Mouse (Mus musculus): ENCODE measurements around the gene A730071L15Rik. TPM values are rescaled to one million over a fixed set of nuclear protein-coding genes. Genes with fewer than 3 reads are reported as not detected.

The A730071L15Rik gene
- polyA plus RNA-seq, 1 experiment from 2014 or later = 0.39 TPM

GRCm38 (mm10) chr11:6178673-6179166 lies 21.1 kb upstream of the A730071L15Rik start:
- 22% methylated on average over 2 of the region's 2 CpGs for WGBS
- Histone ChIP-seq H3K4me2 (ENCODE audit: low read depth, low read length) (peak overlapping the region; percentile 17; the same call in 1 of the 2 replicates), H3K27me3 (ENCODE audit: control insufficient read depth, insufficient read depth, low read length) (no peaks in the 10 kb centered on the region), H3K27ac (ENCODE audit: low read length) (peak overlapping the region; percentile 61), H3K9me3 (replicated peaks; ENCODE audit: control insufficient read depth, low read length) (no peaks in the 10 kb centered on the region), H3K4me3 (ENCODE audit: low read length) (no peak overlapping the region), H3K36me3 (ENCODE audit: control insufficient read depth, insufficient read depth) (no peaks in the 10 kb centered on the region), H3K9ac (ENCODE audit: low read length) (0 out of 2 replicates have a peak overlapping the region, but pooled peaks have one; percentile 1), H3K4me1 (ENCODE audit: control insufficient read depth, insufficient read depth, low read length) (peaks cover 44% of the 10 kb centered on the region)
- ATAC-seq (replicated peaks; ENCODE audit: extremely low read depth, insufficient read depth, low FRiP score) = no peak; the same call in 1 of the 2 replicates

- Histone ChIP-seq H3K9ac (ENCODE audit: low read length) (0 out of 2 replicates have a peak overlapping the region, but pooled peaks have one; percentile 1), H3K4me1 (ENCODE audit: control insufficient read depth, insufficient read depth, low read length) (peaks cover 43% of the 10 kb centered on the region), H3K4me2 (ENCODE audit: low read depth, low read length) (peak overlapping the region; percentile 17; the same call in 1 of the 2 replicates), H3K36me3 (ENCODE audit: control insufficient read depth, insufficient read depth) (no peaks in the 10 kb centered on the region), H3K27me3 (ENCODE audit: control insufficient read depth, insufficient read depth, low read length) (no peaks in the 10 kb centered on the region), H3K27ac (ENCODE audit: low read length) (peak overlapping the region; percentile 61), H3K4me3 (ENCODE audit: low read length) (no peak overlapping the region), H3K9me3 (replicated peaks; ENCODE audit: control insufficient read depth, low read length) (no peaks in the 10 kb centered on the region)
- WGBS = 31% methylated on average over 8 of the region's 8 CpGs
- ATAC-seq (replicated peaks; ENCODE audit: extremely low read depth, insufficient read depth, low FRiP score) = no peak
These were observed 20.6 kb upstream of the A730071L15Rik start for GRCm38 (mm10) chr11:6179194-6179593.

GRCm38 (mm10) chr11:6180811-6181399 lies 18.9 kb upstream of the A730071L15Rik start:
- Histone ChIP-seq H3K9ac (ENCODE audit: low read length) (no peak overlapping the region), H3K9me3 (replicated peaks; ENCODE audit: control insufficient read depth, low read length) (no peaks in the 10 kb centered on the region), H3K4me3 (ENCODE audit: low read length) (no peak overlapping the region), H3K4me1 (ENCODE audit: control insufficient read depth, insufficient read depth, low read length) (peaks cover 31% of the 10 kb centered on the region), H3K4me2 (ENCODE audit: low read depth, low read length) (no peak overlapping the region), H3K36me3 (ENCODE audit: control insufficient read depth, insufficient read depth) (no peaks in the 10 kb centered on the region), H3K27ac (ENCODE audit: low read length) (no peak overlapping the region), H3K27me3 (ENCODE audit: control insufficient read depth, insufficient read depth, low read length) (no peaks in the 10 kb centered on the region)
- WGBS = 64% methylated on average over 6 of the region's 6 CpGs
- no peak for ATAC-seq (replicated peaks; ENCODE audit: extremely low read depth, insufficient read depth, low FRiP score)

GRCm38 (mm10) chr11:6183246-6183645 lies 16.6 kb upstream of the A730071L15Rik start:
- no peak overlapping the region for H3K27ac ChIP-seq (ENCODE audit: low read length)

GRCm38 (mm10) chr11:6184202-6184935 lies 15.5 kb upstream of the A730071L15Rik start:
- Histone ChIP-seq H3K9me3 (replicated peaks; ENCODE audit: control insufficient read depth, low read length) (no peaks in the 10 kb centered on the region), H3K27ac (ENCODE audit: low read length) (peak overlapping the region; percentile 40; the same call in 1 of the 2 replicates), H3K9ac (ENCODE audit: low read length) (no peak overlapping the region), H3K4me3 (ENCODE audit: low read length) (no peak overlapping the region), H3K4me1 (ENCODE audit: control insufficient read depth, insufficient read depth, low read length) (peaks cover 21% of the 10 kb centered on the region), H3K27me3 (ENCODE audit: control insufficient read depth, insufficient read depth, low read length) (no peaks in the 10 kb centered on the region), H3K36me3 (ENCODE audit: control insufficient read depth, insufficient read depth) (no peaks in the 10 kb centered on the region), H3K4me2 (ENCODE audit: low read depth, low read length) (no peak overlapping the region)
- ATAC-seq (replicated peaks; ENCODE audit: extremely low read depth, insufficient read depth, low FRiP score) = no peak
- WGBS = 57% methylated on average over 11 of the region's 11 CpGs

More at GRCm38 (mm10) chr11:6183246-6183645, 16.6 kb upstream of the A730071L15Rik start:
- Histone ChIP-seq H3K27me3 (ENCODE audit: control insufficient read depth, insufficient read depth, low read length) (no peaks in the 10 kb centered on the region), H3K4me3 (ENCODE audit: low read length) (no peak overlapping the region), H3K4me1 (ENCODE audit: control insufficient read depth, insufficient read depth, low read length) (peaks cover 28% of the 10 kb centered on the region), H3K4me2 (ENCODE audit: low read depth, low read length) (no peak overlapping the region), H3K9me3 (replicated peaks; ENCODE audit: control insufficient read depth, low read length) (no peaks in the 10 kb centered on the region), H3K36me3 (ENCODE audit: control insufficient read depth, insufficient read depth) (no peaks in the 10 kb centered on the region), H3K9ac (ENCODE audit: low read length) (no peak overlapping the region)
- WGBS = 67% methylated on average over 2 of the region's 2 CpGs
- no peak for ATAC-seq (replicated peaks; ENCODE audit: extremely low read depth, insufficient read depth, low FRiP score)

- WGBS = 78% methylated on average over 3 of the region's 3 CpGs
- no peak for ATAC-seq (replicated peaks; ENCODE audit: extremely low read depth, insufficient read depth, low FRiP score)
These were observed 12.4 kb upstream of the A730071L15Rik start for GRCm38 (mm10) chr11:6187399-6187798.

GRCm38 (mm10) chr11:6187878-6188277 lies 12.0 kb upstream of the A730071L15Rik start:
- no peak overlapping the region for H3K4me3 ChIP-seq (ENCODE audit: low read length)
- H3K4me1 ChIP-seq (ENCODE audit: control insufficient read depth, insufficient read depth, low read length) = peaks cover 15% of the 10 kb centered on the region
- no peaks in the 10 kb centered on the region for H3K27me3 ChIP-seq (ENCODE audit: control insufficient read depth, insufficient read depth, low read length)
- no peaks in the 10 kb centered on the region for H3K9me3 ChIP-seq (replicated peaks; ENCODE audit: control insufficient read depth, low read length)
- H3K4me2 ChIP-seq (ENCODE audit: low read depth, low read length) = no peak overlapping the region
- peak overlapping the region; percentile 19 for H3K27ac ChIP-seq (ENCODE audit: low read length)
- 3% methylated on average over 2 of the region's 2 CpGs for WGBS
- H3K36me3 ChIP-seq (ENCODE audit: control insufficient read depth, insufficient read depth) = peaks cover 3% of the 10 kb centered on the region; the same call in 1 of the 2 replicates
- peak; percentile 77 for ATAC-seq (replicated peaks; ENCODE audit: extremely low read depth, insufficient read depth, low FRiP score)
- H3K9ac ChIP-seq (ENCODE audit: low read length) = no peak overlapping the region

More at GRCm38 (mm10) chr11:6187399-6187798, 12.4 kb upstream of the A730071L15Rik start:
- H3K4me1 ChIP-seq (ENCODE audit: control insufficient read depth, insufficient read depth, low read length) = peaks cover 15% of the 10 kb centered on the region
- no peak overlapping the region for H3K4me3 ChIP-seq (ENCODE audit: low read length)
- no peak overlapping the region for H3K4me2 ChIP-seq (ENCODE audit: low read depth, low read length)
- H3K27ac ChIP-seq (ENCODE audit: low read length) = no peak overlapping the region
- no peaks in the 10 kb centered on the region for H3K27me3 ChIP-seq (ENCODE audit: control insufficient read depth, insufficient read depth, low read length)
- H3K9ac ChIP-seq (ENCODE audit: low read length) = no peak overlapping the region
- no peaks in the 10 kb centered on the region for H3K9me3 ChIP-seq (replicated peaks; ENCODE audit: control insufficient read depth, low read length)
- H3K36me3 ChIP-seq (ENCODE audit: control insufficient read depth, insufficient read depth) = peaks cover 3% of the 10 kb centered on the region; the same call in 1 of the 2 replicates

- no peaks in the 10 kb centered on the region for H3K27me3 ChIP-seq (ENCODE audit: control insufficient read depth, insufficient read depth, low read length)
- peaks cover 3% of the 10 kb centered on the region; the same call in 1 of the 2 replicates for H3K36me3 ChIP-seq (ENCODE audit: control insufficient read depth, insufficient read depth)
- no peak overlapping the region for H3K4me2 ChIP-seq (ENCODE audit: low read depth, low read length)
- no peaks in the 10 kb centered on the region for H3K9me3 ChIP-seq (replicated peaks; ENCODE audit: control insufficient read depth, low read length)
- WGBS = 81% methylated on average over 8 of the region's 8 CpGs
- H3K27ac ChIP-seq (ENCODE audit: low read length) = no peak overlapping the region
- H3K4me3 ChIP-seq (ENCODE audit: low read length) = no peak overlapping the region
- peaks cover 9% of the 10 kb centered on the region; the same call in 1 of the 2 replicates for H3K4me1 ChIP-seq (ENCODE audit: control insufficient read depth, insufficient read depth, low read length)
- no peak for ATAC-seq (replicated peaks; ENCODE audit: extremely low read depth, insufficient read depth, low FRiP score)
- H3K9ac ChIP-seq (ENCODE audit: low read length) = no peak overlapping the region
These were observed 3.0 kb upstream of the A730071L15Rik start for GRCm38 (mm10) chr11:6196780-6197179.

- no peak for ATAC-seq (replicated peaks; ENCODE audit: extremely low read depth, insufficient read depth, low FRiP score)
- Histone ChIP-seq H3K27ac (ENCODE audit: low read length) (no peak overlapping the region), H3K9ac (ENCODE audit: low read length) (no peak overlapping the region), H3K4me3 (ENCODE audit: low read length) (no peak overlapping the region), H3K9me3 (replicated peaks; ENCODE audit: control insufficient read depth, low read length) (no peaks in the 10 kb centered on the region), H3K36me3 (ENCODE audit: control insufficient read depth, insufficient read depth) (no peaks in the 10 kb centered on the region), H3K4me1 (ENCODE audit: control insufficient read depth, insufficient read depth, low read length) (peaks cover 9% of the 10 kb centered on the region; the same call in 1 of the 2 replicates), H3K27me3 (ENCODE audit: control insufficient read depth, insufficient read depth, low read length) (no peaks in the 10 kb centered on the region), H3K4me2 (ENCODE audit: low read depth, low read length) (peak overlapping the region; percentile 99)
- 77% methylated on average over 4 of the region's 4 CpGs for WGBS
These were observed 1.4 kb upstream of the A730071L15Rik start for GRCm38 (mm10) chr11:6198449-6198848.

Measured in heart, embryonic 16.5 days (tissue).